In genomic region chr19:41660999-41661374, GRCm38 (mm10) we compare ENCODE assay signal across 8 mouse cellular contexts.
DNase-seq lines count a peak whose midpoint lies in the region; ATAC-seq lines count a peak whose summit lies in the region.

No protein-coding gene starts in this region.

- H3K4me3 ChIP-seq in forebrain, embryonic 11.5 days (ENCODE audit: low read depth, low read length) = no peak overlapping the region
- no peak overlapping the region for H3K4me3 ChIP-seq in forebrain, embryonic 16.5 days (replicated peaks; ENCODE audit: low read length)
- H3K4me3 ChIP-seq in midbrain, embryonic 14.5 days (replicated peaks; ENCODE audit: low read depth, low read length) = no peak overlapping the region
- no peak overlapping the region for H3K4me3 ChIP-seq in midbrain, embryonic 15.5 days

- H3K4me1 ChIP-seq in forebrain, embryonic 11.5 days (replicated peaks; ENCODE audit: control insufficient read depth, insufficient read depth, low read length) = peaks cover 21% of the 10 kb centered on the region
- H3K4me1 ChIP-seq in forebrain, embryonic 16.5 days (replicated peaks; ENCODE audit: control insufficient read depth, insufficient read depth, low read length) = peaks cover 59% of the 10 kb centered on the region
- peaks cover 66% of the 10 kb centered on the region for H3K4me1 ChIP-seq in midbrain, embryonic 14.5 days (ENCODE audit: control insufficient read depth, insufficient read depth, low read length)
- H3K4me1 ChIP-seq in midbrain, embryonic 15.5 days = peaks cover 76% of the 10 kb centered on the region

- ATAC-seq in forebrain, embryonic 11.5 days (replicated peaks; ENCODE audit: low FRiP score) = no peak
- ATAC-seq in forebrain, embryonic 16.5 days = no peak
- ATAC-seq in midbrain, embryonic 14.5 days (ENCODE audit: low FRiP score, low TSS enrichment) = no peak
- no peak for ATAC-seq in midbrain, embryonic 15.5 days (replicated peaks)
- no peak for ATAC-seq in erythroblast, adult 5-6 weeks (replicated peaks; ENCODE audit: low FRiP score, poor library complexity, severe bottlenecking)

- WGBS in forebrain, embryonic 11.5 days = 25% methylated on average over 4 of the region's 4 CpGs
- WGBS in forebrain, embryonic 16.5 days = 23% methylated on average over 4 of the region's 4 CpGs
- 30% methylated on average over 4 of the region's 4 CpGs for WGBS in midbrain, embryonic 14.5 days
- 40% methylated on average over 4 of the region's 4 CpGs for WGBS in midbrain, embryonic 15.5 days

- no peaks in the 10 kb centered on the region for H3K9me3 ChIP-seq in forebrain, embryonic 11.5 days (ENCODE audit: control insufficient read depth, low read length)
- H3K9me3 ChIP-seq in forebrain, embryonic 16.5 days (ENCODE audit: control insufficient read depth, low read length) = no peaks in the 10 kb centered on the region
- no peaks in the 10 kb centered on the region for H3K9me3 ChIP-seq in midbrain, embryonic 14.5 days (ENCODE audit: control insufficient read depth, low read length)
- H3K9me3 ChIP-seq in midbrain, embryonic 15.5 days = no peaks in the 10 kb centered on the region

- peak; percentile 80 for DNase-seq in forebrain, embryonic 11.5 days (ENCODE audit: low spot score)
- DNase-seq in midbrain, embryonic 14.5 days = peak; percentile 62
- peak; percentile 47 for DNase-seq in hindlimb bud, embryonic 11.5 days (ENCODE audit: extremely low spot score, low read depth, low spot score)
- peak; percentile 25 for DNase-seq in testis, postnatal 14 days (ENCODE audit: low spot score)
- no peak for DNase-seq in frontal cortex, postnatal 10 days (ENCODE audit: low spot score in 2 of 2)

- H3K4me2 ChIP-seq in forebrain, embryonic 11.5 days (ENCODE audit: low read depth, low read length, severe bottlenecking) = no peak overlapping the region
- H3K4me2 ChIP-seq in forebrain, embryonic 16.5 days (ENCODE audit: low read length) = no peak overlapping the region
- no peak overlapping the region for H3K4me2 ChIP-seq in midbrain, embryonic 14.5 days (ENCODE audit: low read length)
- H3K4me2 ChIP-seq in midbrain, embryonic 15.5 days = no peak overlapping the region

- no peak overlapping the region for H3K27ac ChIP-seq in forebrain, embryonic 11.5 days (ENCODE audit: low read depth, low read length)
- no peak overlapping the region for H3K27ac ChIP-seq in forebrain, embryonic 16.5 days (ENCODE audit: low read length)
- no peak overlapping the region for H3K27ac ChIP-seq in midbrain, embryonic 14.5 days (replicated peaks; ENCODE audit: low read depth, low read length)
- no peak overlapping the region; the same call in 1 of the 2 replicates for H3K27ac ChIP-seq in midbrain, embryonic 15.5 days

- H3K36me3 ChIP-seq in forebrain, embryonic 11.5 days (ENCODE audit: control insufficient read depth, insufficient read depth, low read length) = no peaks in the 10 kb centered on the region
- no peaks in the 10 kb centered on the region for H3K36me3 ChIP-seq in forebrain, embryonic 16.5 days (ENCODE audit: control insufficient read depth, insufficient read depth)
- H3K36me3 ChIP-seq in midbrain, embryonic 14.5 days (ENCODE audit: control insufficient read depth, insufficient read depth, low read length) = no peaks in the 10 kb centered on the region
- H3K36me3 ChIP-seq in midbrain, embryonic 15.5 days (replicated peaks) = no peaks in the 10 kb centered on the region

- no peak overlapping the region for H3K9ac ChIP-seq in forebrain, embryonic 11.5 days (ENCODE audit: low read length)
- no peak overlapping the region for H3K9ac ChIP-seq in forebrain, embryonic 16.5 days (replicated peaks; ENCODE audit: low read depth, low read length)
- H3K9ac ChIP-seq in midbrain, embryonic 14.5 days (replicated peaks; ENCODE audit: low read length) = no peak overlapping the region; the same call in 1 of the 2 replicates
- H3K9ac ChIP-seq in midbrain, embryonic 15.5 days = no peak overlapping the region

- peaks cover 9% of the 10 kb centered on the region; the same call in 1 of the 2 replicates for H3K27me3 ChIP-seq in forebrain, embryonic 11.5 days (ENCODE audit: control insufficient read depth, insufficient read depth, low read length)
- peaks cover 8% of the 10 kb centered on the region for H3K27me3 ChIP-seq in forebrain, embryonic 16.5 days (replicated peaks; ENCODE audit: control insufficient read depth, insufficient read depth, low read length)
- peaks cover 11% of the 10 kb centered on the region for H3K27me3 ChIP-seq in midbrain, embryonic 14.5 days (ENCODE audit: control insufficient read depth, insufficient read depth, low read length)
- H3K27me3 ChIP-seq in midbrain, embryonic 15.5 days (replicated peaks) = 0 out of 2 replicates have a peak, but pooled peaks cover 15% of the 10 kb centered on the region

Comparison
In these comparisons a context has a peak if more than half of its experiments do, and no peak if none do; other contexts are left out.
1. DNase-seq: peak in forebrain, embryonic 11.5 days (single experiment), midbrain, embryonic 14.5 days (single experiment), hindlimb bud, embryonic 11.5 days (single experiment) and testis, postnatal 14 days (single experiment); none in frontal cortex, postnatal 10 days (0 of 2).